Mouse (Mus musculus) NIH3T3 (cell line): Measurements from ENCODE around the gene Fbxo4.
A peak's percentile ranks its signal among the peaks of the same experiment; 100 is the strongest.

Experiments used
- DNase-seq: peaks from one replicate; pipeline ENCODE4 v3.0.0-alpha.2; 2012; ENCODE audit warnings: low read depth

Fbxo4 gene

GRCm38 (mm10) chr15:3979061-3979848 lies at the start of gene Fbxo4:
Fbxo4 (minus strand) TSS chr15:3979573.
- peak; percentile 91 for DNase-seq

DNA sequence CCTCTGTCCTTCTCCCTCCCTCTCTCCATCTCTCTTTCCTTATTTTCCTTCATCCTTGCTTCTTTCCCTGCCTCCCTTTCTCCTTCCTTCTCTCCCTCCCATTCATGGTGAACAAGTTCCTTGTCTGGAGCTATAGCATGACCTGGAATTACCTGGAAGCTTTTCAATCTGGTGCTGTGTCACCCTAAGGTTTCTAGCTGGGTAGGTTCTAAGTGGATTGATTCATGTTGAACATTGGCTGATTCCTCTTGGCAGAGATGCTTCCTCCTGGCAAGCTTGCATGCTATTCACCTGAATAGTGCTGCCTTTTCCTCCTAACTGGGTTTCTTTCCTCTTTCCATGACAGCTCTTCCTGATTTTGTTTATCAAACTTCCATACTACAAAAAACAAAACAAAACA lies 49.6 kb upstream of the Fbxo4 start:
- no peak for DNase-seq

- DNase-seq, result no peak
These were observed 49.0 kb upstream of the Fbxo4 start for GRCm38 (mm10) chr15:4028411-4028700.

- peak; percentile 71 for DNase-seq
These were observed 48.5 kb upstream of the Fbxo4 start for GRCm38 (mm10) chr15:4027671-4028410.

DNA sequence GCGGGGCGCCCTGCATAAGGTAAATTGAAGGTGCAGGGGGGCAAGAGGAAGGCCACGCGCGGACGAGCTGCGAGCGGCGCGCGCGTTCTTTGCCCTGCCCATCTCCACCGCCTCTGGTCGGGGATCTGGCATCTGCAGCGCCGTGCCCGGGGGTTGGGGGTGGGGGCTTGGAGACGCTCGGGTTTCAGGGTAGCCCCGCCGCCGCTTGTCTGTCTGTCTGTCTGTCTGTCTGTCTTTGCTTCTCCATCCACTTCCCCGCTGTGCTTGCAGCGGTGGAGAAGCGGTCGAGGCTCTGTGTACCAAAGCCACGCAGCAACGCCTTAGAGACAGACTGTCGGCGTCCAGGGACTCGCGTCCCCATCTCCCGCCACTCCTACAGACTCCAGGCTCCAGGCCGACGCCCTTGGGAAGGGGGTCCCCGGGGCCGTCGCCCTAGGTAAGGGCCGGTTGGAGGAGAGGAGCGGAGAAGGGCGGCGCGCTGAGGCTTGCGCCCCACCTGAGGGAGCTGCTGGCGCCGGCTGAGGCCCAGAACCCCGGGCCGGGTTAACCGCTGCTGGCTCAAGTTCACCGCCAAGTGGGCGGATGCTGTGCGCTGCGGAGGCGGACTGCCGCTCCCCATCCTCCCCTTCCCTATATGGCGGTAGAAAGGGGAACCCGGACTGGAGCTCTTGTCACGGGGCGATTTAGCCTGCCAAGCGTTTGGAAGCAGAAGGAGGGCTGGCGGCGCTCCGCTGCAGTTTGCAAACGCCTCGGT lies 47.6 kb upstream of the Fbxo4 start:
- DNase-seq, result peak; percentile 92

DNA sequence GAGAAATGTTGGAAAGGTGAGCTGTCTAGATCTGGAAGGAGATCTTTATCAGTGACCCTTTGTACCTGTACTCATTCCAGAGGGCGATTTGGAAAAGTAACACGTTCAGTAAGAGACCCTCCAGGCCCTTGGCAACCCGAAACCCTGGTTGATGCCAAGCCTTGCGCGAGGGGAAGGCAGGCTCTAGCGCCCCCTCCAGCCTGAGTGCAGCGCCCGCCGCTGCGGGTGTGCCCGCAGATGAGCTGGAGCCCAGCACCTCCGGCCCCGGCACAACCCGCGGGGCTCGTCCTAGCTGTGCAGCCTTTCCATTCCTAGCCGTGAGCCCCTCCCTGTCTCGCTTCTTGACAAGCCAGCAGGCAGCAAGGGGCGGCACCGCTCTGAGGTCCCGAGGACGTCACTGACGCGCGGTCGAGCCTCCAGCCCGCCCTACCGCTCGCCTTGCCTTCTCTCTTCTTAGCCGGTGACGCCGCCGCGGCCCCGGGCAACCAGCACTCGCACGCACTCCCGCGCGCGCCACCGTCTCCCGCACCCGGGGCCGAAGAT lies 46.9 kb upstream of the Fbxo4 start, which contains the start of gene Oxct1:
Gene Oxct1 (plus strand): TSS at position 153 of the 543 bp plus-strand sequence.
- peak; percentile 95 for DNase-seq

- DNase-seq, result peak; percentile 13
These were observed 46.1 kb upstream of the Fbxo4 start for GRCm38 (mm10) chr15:4025508-4025904.

- DNase-seq, result peak; percentile 71
These were observed 45.5 kb upstream of the Fbxo4 start for GRCm38 (mm10) chr15:4024726-4025507.

DNA sequence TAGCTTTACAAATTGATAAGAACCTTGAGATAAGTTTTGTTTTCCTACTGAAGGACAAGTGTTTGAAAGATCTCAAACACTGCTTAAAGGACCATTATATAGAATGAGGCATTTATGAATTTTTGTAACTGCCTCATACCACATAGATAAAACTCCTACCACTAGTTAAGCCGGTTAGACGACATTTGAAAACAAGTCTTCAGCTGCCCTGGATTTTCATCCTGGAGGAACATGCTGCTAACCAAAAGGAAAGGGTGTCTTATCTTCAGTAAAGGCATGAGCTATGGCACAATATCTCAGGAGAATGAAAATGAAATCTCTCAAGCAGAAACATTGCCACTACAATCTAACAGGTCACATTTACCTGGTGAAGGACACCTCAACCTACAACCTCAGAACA lies 44.4 kb upstream of the Fbxo4 start:
- DNase-seq, result no peak

- DNase-seq, result peak; percentile 50
These were observed 41.3 kb upstream of the Fbxo4 start for GRCm38 (mm10) chr15:4020711-4021110.

GRCm38 (mm10) chr15:4013873-4014272 lies 34.5 kb upstream of the Fbxo4 start:
- no peak for DNase-seq

DNA sequence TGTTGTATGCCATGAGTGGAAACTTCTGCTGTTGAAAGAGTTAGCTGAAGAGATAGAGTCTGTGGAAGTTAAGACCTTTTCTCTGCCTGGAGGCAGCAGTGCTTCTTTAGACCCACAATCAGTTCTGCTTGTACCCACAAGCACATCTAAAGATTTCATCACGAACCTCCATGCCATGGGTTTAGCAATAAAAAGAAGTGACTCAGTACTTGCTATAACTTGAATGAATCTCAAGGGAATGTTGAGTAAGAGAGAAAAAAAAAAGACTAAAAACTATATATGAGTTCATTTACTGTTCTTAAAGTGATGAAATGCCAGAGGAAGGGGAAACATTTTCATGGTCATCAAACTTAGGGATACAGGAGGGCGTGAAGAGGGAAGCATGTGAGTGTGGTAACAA lies 21.2 kb upstream of the Fbxo4 start:
- DNase-seq, result peak; percentile 62

- DNase-seq, result peak; percentile 61
These were observed 19.8 kb upstream of the Fbxo4 start for GRCm38 (mm10) chr15:3999144-3999543.

DNA sequence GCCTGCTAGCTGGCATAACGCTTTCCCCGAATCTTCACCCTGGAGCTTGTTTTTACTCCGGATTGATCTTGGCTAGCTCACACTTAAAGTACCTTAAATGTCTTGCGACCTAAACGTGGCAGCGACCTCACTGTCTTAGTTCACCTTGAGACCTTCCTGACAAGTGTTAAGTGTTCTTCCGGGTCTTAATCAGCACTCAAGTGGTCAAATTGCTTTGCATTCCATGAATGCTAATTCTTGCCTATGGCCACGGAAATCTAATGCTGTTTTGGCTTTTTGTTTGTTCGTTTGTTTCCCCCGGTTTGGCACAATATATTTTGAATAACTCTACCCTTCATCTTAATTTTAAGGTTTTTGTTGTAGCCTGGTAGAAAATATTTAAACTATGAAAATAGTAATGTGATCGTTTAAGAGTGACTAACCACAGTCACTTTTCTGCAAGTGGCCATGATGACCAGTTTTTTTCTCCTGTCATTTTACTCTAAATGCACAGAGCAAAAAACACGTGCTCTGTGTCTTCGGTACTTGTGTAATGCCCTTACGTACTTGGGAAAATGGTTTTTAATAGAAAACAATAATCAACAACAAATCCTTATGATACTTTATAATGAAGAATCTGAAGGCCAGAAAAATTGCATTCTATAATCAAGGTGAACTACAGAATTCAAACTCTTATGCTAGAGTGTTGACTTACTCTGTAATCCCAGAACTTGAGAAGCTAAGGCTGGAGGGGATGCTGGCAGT lies 17.1 kb upstream of the Fbxo4 start:
- DNase-seq, result no peak

DNA sequence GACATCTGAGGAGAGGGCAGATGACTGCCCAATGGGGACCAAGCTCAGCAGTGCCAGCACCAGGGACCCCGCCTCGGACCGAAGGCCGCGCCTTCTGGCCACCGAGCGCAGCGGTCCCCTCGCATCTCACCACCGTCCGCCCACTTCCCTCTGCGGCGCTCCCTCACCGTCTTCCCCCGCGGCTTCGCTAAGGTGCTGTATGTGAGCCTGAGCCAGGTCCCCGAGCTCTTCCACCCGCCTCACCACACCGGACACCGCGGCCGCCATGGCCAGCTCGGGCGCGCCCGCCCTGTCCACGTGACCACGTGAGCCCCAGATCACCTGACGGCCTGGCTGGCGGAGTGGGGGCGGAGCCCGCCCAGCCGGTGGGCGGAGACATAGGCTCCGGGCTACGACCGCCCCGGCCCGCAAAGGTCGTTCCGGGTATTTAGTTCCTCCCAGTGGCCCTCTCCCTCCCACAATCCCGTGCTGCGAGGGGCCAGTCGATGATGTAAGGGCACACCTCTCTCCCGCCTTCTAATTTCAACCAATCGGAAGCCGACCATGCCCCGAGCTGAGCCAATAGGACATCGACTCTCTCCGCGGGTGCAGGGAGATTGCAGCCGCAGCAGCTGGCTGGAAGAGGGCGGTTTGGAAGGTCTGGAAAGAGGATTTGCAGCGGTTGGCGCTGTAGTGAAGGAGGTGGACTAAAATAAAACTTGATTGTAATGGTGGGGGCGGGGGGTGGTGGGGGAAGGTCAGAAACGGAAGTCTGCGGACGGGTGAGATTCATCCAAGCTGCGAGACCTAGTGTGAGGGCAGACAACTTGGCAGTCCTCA lies 16.3 kb upstream of the Fbxo4 start, which contains the start of gene AW549877:
Gene AW549877 (minus strand): TSS at position 297 of the 819 bp plus-strand sequence.
- peak; percentile 99 for DNase-seq

GRCm38 (mm10) chr15:3994852-3995447 lies 15.6 kb upstream of the Fbxo4 start:
- DNase-seq, result peak; percentile 43

- peak; percentile 77 for DNase-seq
These were observed 8.6 kb upstream of the Fbxo4 start for GRCm38 (mm10) chr15:3987981-3988380.

DNA sequence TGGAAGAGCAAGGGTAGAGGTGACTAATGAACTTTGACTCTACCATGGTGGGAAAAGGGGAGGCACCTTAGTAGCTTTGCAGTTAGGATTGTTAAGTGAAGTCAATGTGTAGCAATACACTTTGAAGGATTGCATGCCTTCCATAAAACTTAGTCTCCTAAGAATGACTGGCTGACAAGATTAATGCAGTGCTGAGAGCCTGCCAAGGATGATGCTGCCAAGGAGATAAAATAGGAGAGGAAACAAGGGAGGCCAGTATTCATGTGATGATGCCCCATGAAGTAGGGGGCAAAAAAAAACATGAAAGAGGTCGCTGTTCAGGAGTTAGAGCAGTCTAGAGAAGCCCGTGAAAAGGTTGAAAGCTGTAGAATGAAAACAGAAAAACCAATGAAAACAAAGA lies 5.5 kb upstream of the Fbxo4 start:
- DNase-seq, result peak; percentile 17

DNA sequence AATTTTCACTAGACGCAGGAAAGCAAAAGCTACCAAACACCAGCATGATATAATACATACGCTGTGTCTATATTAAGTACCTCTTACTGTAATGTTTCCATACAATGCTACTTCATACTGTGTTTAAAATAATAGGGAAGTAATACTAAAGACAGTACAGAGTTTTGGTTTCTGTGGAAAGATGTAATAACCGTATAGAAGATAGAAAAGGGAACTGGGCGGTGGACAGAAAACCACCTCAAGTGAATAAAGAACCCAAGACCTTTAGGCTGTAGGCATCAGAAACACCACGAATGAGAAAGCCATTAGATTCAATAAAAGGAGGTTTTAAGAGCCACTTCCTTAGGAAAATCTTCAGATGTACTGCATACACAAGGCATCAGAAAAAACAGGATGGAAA lies 3.4 kb upstream of the Fbxo4 start:
- DNase-seq, result no peak

DNA sequence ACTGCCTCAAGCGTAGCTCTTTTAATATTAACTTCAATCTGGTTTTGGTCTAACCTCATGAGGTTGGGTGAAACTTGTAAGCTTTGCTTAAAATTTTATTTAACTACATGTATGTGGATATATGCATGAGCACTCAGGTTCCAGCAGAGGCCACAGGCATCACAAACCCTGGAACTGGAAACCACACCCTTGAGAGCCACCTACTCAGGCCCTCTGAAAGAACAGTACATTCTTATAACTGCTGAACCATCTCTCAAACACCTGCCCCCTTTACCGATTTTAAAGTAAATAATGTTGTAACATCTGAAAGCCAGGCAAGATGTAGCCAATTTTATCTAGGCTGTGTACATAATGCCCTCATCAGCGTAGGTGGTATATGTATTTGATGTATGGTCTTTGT lies 498 bp upstream of the Fbxo4 start:
- DNase-seq, result no peak
